Mouse (Mus musculus) thymus, adult 2 months (tissue): ENCODE measurements around the gene Pip5k1b.

Experiments
- CTCF ChIP-seq: fragments of 200-500 bp; IDR thresholded peaks from 2 replicates; pipeline ENCODE4 v1.5.1; 2012; ENCODE audit warnings: mild to moderate bottlenecking, control low read depth, low read length, moderate library complexity, borderline replicate concordance; ENCODE audit not compliant: control insufficient read depth, poor library complexity, insufficient read depth; ENCODE audit errors: extremely low read depth
- POLR2A ChIP-seq: fragments of 200-500 bp; IDR thresholded peaks from 2 replicates; pipeline ENCODE4 v1.6.1; 2012; ENCODE audit warnings: mild to moderate bottlenecking, low read length, control low read depth, moderate library complexity; ENCODE audit not compliant: control insufficient read depth, poor library complexity, insufficient read depth; ENCODE audit errors: extremely low read depth

- TF ChIP-seq CTCF (no peak), POLR2A (no peak)
These were observed 1.8 kb upstream of the Pip5k1b start for GRCm38 (mm10) chr19:24557456-24557855.
